Comparison of ENCODE assay signal across 9 mouse cellular contexts in the genomic region with DNA sequence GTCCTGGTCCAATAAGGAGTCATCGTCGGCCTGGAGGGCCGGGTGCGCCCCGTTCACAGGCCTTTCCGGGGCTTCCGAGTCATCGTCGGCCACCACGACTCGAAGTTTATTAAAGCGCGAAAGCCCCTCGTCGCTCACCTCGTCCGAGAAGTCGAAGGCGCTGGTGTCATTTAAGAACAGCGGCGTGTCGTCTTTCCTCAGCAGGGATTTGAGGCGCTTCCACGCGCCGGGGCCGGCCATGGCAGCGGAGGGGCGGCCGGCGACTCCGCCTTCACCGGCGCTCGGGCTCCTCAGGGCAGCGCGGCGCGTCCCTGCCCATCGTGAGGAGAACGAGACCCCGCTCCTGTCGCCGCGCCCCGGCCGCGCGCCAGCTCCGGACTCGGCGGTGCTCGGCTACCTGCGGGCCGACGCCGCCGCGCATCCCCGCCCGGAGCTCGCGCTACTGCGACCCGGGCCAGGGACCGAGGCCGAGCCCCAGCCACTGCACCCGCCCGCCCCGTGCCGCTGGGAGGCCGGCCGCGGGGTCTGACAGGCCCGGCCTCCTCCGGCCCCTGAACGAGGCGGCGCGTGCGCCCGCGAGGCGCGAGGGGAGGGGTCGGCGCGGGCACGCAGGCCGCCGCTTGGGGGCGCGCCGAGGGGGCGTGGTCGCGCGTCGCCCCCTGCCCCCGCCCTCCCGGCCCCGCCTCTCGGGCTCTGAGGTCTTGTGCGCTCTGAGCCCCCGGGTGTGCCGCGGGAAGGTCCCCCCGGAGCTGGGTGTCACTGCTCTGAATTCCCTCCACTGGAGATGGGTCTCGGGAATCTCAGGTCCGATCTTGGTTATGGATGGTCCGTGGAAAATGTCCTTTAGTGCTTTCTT. TPM values are rescaled to one million over a fixed set of nuclear protein-coding genes. Genes with fewer than 3 reads are reported as not detected.
A peak's percentile ranks its signal among the peaks of the same experiment; 100 is the strongest.
DNase-seq lines count a peak whose midpoint lies in the region; ATAC-seq lines count a peak whose summit lies in the region.
"Had no signal": no experiment of that assay in that cellular context is flagged by ENCODE, and none has a peak within 500 bp of the region (broad histone marks: within the 10 kb centered on the region; RNA-seq: fewer than 3 reads in every experiment).

A gene (minus strand): TSS at position 483 of the 856 bp plus-strand sequence.

- ATAC-seq in embryonic facial prominence, embryonic 15.5 days (ENCODE audit: insufficient number of reproducible peaks, low FRiP score, low TSS enrichment, low read depth), result peak; percentile 95
- ATAC-seq in heart, embryonic 11.5 days (replicated peaks; ENCODE audit: insufficient number of reproducible peaks, low FRiP score, low TSS enrichment), result peak; percentile 95
- ATAC-seq in kidney, embryonic 15.5 days (replicated peaks; ENCODE audit: low FRiP score), result peak; percentile 99
- peak; percentile 95 for ATAC-seq in liver, embryonic 11.5 days (replicated peaks; ENCODE audit: low FRiP score)
- ATAC-seq in stomach, embryonic 14.5 days (ENCODE audit: insufficient number of reproducible peaks, insufficient read depth, low FRiP score, low read depth), result peak; percentile 98

- H3K4me3 ChIP-seq in embryonic facial prominence, embryonic 15.5 days (replicated peaks), result peak within 1 kb of the TSS; percentile 76
- H3K4me3 ChIP-seq in heart, embryonic 11.5 days (ENCODE audit: low read depth, low read length), result peak within 1 kb of the TSS; percentile 76
- peak within 1 kb of the TSS; percentile 86 for H3K4me3 ChIP-seq in kidney, embryonic 15.5 days (replicated peaks)
- H3K4me3 ChIP-seq in liver, embryonic 11.5 days (ENCODE audit: low read depth, low read length), result peak within 1 kb of the TSS; percentile 62
- peak within 1 kb of the TSS; percentile 69 for H3K4me3 ChIP-seq in stomach, embryonic 14.5 days (ENCODE audit: low read depth, low read length)

- H3K27me3 ChIP-seq in embryonic facial prominence, embryonic 15.5 days, result no peaks in the 10 kb centered on the region
- no peaks in the 10 kb centered on the region for H3K27me3 ChIP-seq in heart, embryonic 11.5 days (ENCODE audit: control insufficient read depth, insufficient read depth, low read length)
- peaks cover 11% of the 10 kb centered on the region; the same call in 1 of the 2 replicates for H3K27me3 ChIP-seq in kidney, embryonic 15.5 days
- peaks cover 13% of the 10 kb centered on the region for H3K27me3 ChIP-seq in liver, embryonic 11.5 days (replicated peaks; ENCODE audit: control insufficient read depth, insufficient read depth, low read length)
- no peaks in the 10 kb centered on the region for H3K27me3 ChIP-seq in stomach, embryonic 14.5 days (ENCODE audit: control insufficient read depth, insufficient read depth, low read length)

- peak within 1 kb of the TSS; percentile 74; the same call in 1 of the 2 replicates for H3K27ac ChIP-seq in embryonic facial prominence, embryonic 15.5 days (replicated peaks)
- peak within 1 kb of the TSS; percentile 57; the same call in 1 of the 2 replicates for H3K27ac ChIP-seq in heart, embryonic 11.5 days (ENCODE audit: low read depth, low read length)
- H3K27ac ChIP-seq in kidney, embryonic 15.5 days, result peak within 1 kb of the TSS; percentile 74
- no peak within 1 kb of the TSS for H3K27ac ChIP-seq in liver, embryonic 11.5 days (ENCODE audit: low read depth, low read length)
- no peak within 1 kb of the TSS; the same call in 1 of the 2 replicates for H3K27ac ChIP-seq in stomach, embryonic 14.5 days (ENCODE audit: low read length)

- under 1% methylated on average over 108 of the region's 111 CpGs for WGBS in embryonic facial prominence, embryonic 15.5 days
- WGBS in heart, embryonic 11.5 days (ENCODE audit: insufficient replicate concordance), result under 1% methylated on average over 85 of the region's 111 CpGs
- under 1% methylated on average over 93 of the region's 111 CpGs for WGBS in kidney, embryonic 15.5 days
- WGBS in liver, embryonic 11.5 days, result under 1% methylated on average over 88 of the region's 111 CpGs
- under 1% methylated on average over 90 of the region's 111 CpGs for WGBS in stomach, embryonic 14.5 days

- peak within 1 kb of the TSS; percentile 72 for H3K4me2 ChIP-seq in embryonic facial prominence, embryonic 15.5 days (replicated peaks)
- H3K4me2 ChIP-seq in heart, embryonic 11.5 days, result peak within 1 kb of the TSS; percentile 87
- H3K4me2 ChIP-seq in kidney, embryonic 15.5 days, result peak within 1 kb of the TSS; percentile 81
- H3K4me2 ChIP-seq in liver, embryonic 11.5 days, result peak within 1 kb of the TSS; percentile 76
- H3K4me2 ChIP-seq in stomach, embryonic 14.5 days (replicated peaks; ENCODE audit: low read depth, low read length), result peak within 1 kb of the TSS; percentile 65

- H3K36me3 ChIP-seq in embryonic facial prominence, embryonic 15.5 days, result no peaks in the 10 kb centered on the region
- H3K36me3 ChIP-seq in heart, embryonic 11.5 days (ENCODE audit: control insufficient read depth, insufficient read depth, low read length), result no peaks in the 10 kb centered on the region
- no peaks in the 10 kb centered on the region for H3K36me3 ChIP-seq in kidney, embryonic 15.5 days
- H3K36me3 ChIP-seq in liver, embryonic 11.5 days (ENCODE audit: control insufficient read depth, insufficient read depth, low read length), result no peaks in the 10 kb centered on the region
- no peaks in the 10 kb centered on the region for H3K36me3 ChIP-seq in stomach, embryonic 14.5 days (ENCODE audit: control insufficient read depth, insufficient read depth, low read length)

- DNase-seq in 3134 (ENCODE audit: extremely low read depth, insufficient read length, low spot score), result peak; percentile 79
- DNase-seq in adrenal gland, postnatal 25 days, result peak; percentile 89
- peak; percentile 69 for DNase-seq in liver, embryonic 11.5 days (ENCODE audit: low spot score)
- DNase-seq in naive thymus-derived CD4-positive, alpha-beta T cell, adult 2 months (ENCODE audit: low read depth), result peak; percentile 77

- peaks cover 12% of the 10 kb centered on the region for H3K4me1 ChIP-seq in embryonic facial prominence, embryonic 15.5 days
- H3K4me1 ChIP-seq in heart, embryonic 11.5 days (ENCODE audit: control insufficient read depth, insufficient read depth, low read length), result peaks cover 8% of the 10 kb centered on the region; the same call in 1 of the 2 replicates
- H3K4me1 ChIP-seq in kidney, embryonic 15.5 days, result peaks cover 12% of the 10 kb centered on the region
- no peaks in the 10 kb centered on the region; the same call in 1 of the 2 replicates for H3K4me1 ChIP-seq in liver, embryonic 11.5 days (replicated peaks; ENCODE audit: control insufficient read depth, insufficient read depth, low read length)
- peaks cover 7% of the 10 kb centered on the region for H3K4me1 ChIP-seq in stomach, embryonic 14.5 days (ENCODE audit: control insufficient read depth, insufficient read depth, low read length)

- peak within 1 kb of the TSS; percentile 47 for H3K9ac ChIP-seq in embryonic facial prominence, embryonic 15.5 days
- peak within 1 kb of the TSS; percentile 84 for H3K9ac ChIP-seq in heart, embryonic 11.5 days (ENCODE audit: low read depth, low read length)
- H3K9ac ChIP-seq in kidney, embryonic 15.5 days, result peak within 1 kb of the TSS; percentile 71
- peak within 1 kb of the TSS; percentile 59 for H3K9ac ChIP-seq in liver, embryonic 11.5 days (ENCODE audit: low read depth, low read length)
- peak within 1 kb of the TSS; percentile 62 for H3K9ac ChIP-seq in stomach, embryonic 14.5 days (replicated peaks; ENCODE audit: low read depth, low read length)

- H3K9me3 ChIP-seq in embryonic facial prominence, embryonic 15.5 days (replicated peaks), result no peaks in the 10 kb centered on the region
- no peaks in the 10 kb centered on the region for H3K9me3 ChIP-seq in heart, embryonic 11.5 days (replicated peaks; ENCODE audit: control insufficient read depth, low read length)
- H3K9me3 ChIP-seq in kidney, embryonic 15.5 days (replicated peaks), result no peaks in the 10 kb centered on the region
- H3K9me3 ChIP-seq in liver, embryonic 11.5 days (ENCODE audit: control insufficient read depth, low read length), result no peaks in the 10 kb centered on the region
- no peaks in the 10 kb centered on the region for H3K9me3 ChIP-seq in stomach, embryonic 14.5 days (ENCODE audit: control insufficient read depth, low read depth, low read length)

RNA-seq across cellular contexts. Expression of the gene that starts here (rescaled TPM):
- total RNA-seq in adrenal gland, postnatal 25 days (2021), result 30.5 and 34.2 TPM in 2 replicates
- 9.7 and 10.2 TPM in 2 replicates for polyA plus RNA-seq in embryonic facial prominence, embryonic 15.5 days (2015; fragmentation: Nextera tagmentation; extraction: Ambion mirVana)
- 7.0 and 9.9 TPM in 2 replicates for polyA plus RNA-seq in heart, embryonic 11.5 days (2014; fragmentation: Nextera tagmentation; extraction: Ambion mirVana)
- 6.9 TPM in 2 replicates for polyA plus RNA-seq in kidney, embryonic 15.5 days (2015; fragmentation: Nextera tagmentation; extraction: Ambion mirVana)
- polyA plus RNA-seq in liver, embryonic 11.5 days (2014; fragmentation: Nextera tagmentation; extraction: Ambion mirVana), result 3.3 and 3.7 TPM in 2 replicates
- polyA plus RNA-seq in stomach, embryonic 14.5 days (2014; fragmentation: Nextera tagmentation; extraction: Ambion mirVana), result 13.4 and 15.6 TPM in 2 replicates
- total RNA-seq: MEL had no signal

Comparison
In these comparisons a context has a peak if more than half of its experiments do, and no peak if none do; other contexts are left out.
1. H3K27ac ChIP-seq: peak in embryonic facial prominence, embryonic 15.5 days (single experiment), heart, embryonic 11.5 days (single experiment) and kidney, embryonic 15.5 days (single experiment); none in liver, embryonic 11.5 days (single experiment) and stomach, embryonic 14.5 days (single experiment).
2. Peak in every context shown above with its lines, with median percentiles within 50 percentile points of each other: DNase-seq, ATAC-seq, H3K4me2 ChIP-seq, H3K4me3 ChIP-seq and H3K9ac ChIP-seq.